Mouse (Mus musculus): Measurements from ENCODE around the gene Ms4a6c.

DNA sequence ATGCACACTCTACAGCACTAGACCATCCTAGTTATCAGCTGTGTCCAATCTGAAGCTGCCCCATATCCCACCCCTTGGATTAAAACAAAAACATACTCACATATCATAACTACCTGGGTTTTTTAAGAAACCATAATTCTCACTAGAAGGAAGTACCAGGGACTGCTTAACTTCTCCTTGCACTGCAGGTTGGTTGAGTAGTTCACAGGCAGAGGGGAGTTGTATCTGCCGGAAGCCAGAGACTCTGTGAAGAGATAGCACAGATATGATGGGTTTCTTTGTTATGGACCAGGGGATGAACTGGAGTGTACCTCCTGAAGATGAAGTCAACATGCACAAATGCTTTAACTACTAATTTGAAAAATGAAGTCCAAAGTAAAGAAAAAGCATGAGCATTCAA is 31.6 kb downstream of the Ms4a6c start:
- TF ChIP-seq CTCF (IDR thresholded peaks at IDR 0.05; ENCODE audit: low read depth) (no peak), EP300 (optimal IDR thresholded peaks at IDR 0.05) (no peak)
